Mouse (Mus musculus) midbrain, postnatal 0 days (tissue): ENCODE measurements around the gene Nr0b2. TPM values are rescaled to one million over a fixed set of nuclear protein-coding genes. Genes with fewer than 3 reads are reported as not detected.

Experiments
- ATAC-seq: fragments of 200-750 bp; cut with Nextera tagmentation; 2 replicates; pipeline ENCODE4 v1.8.0; 2017; ENCODE audit warnings: moderate number of reproducible peaks, mild to moderate bottlenecking, moderate TSS enrichment, moderate library complexity; ENCODE audit not compliant: low FRiP score
- DNase-seq: peaks from one replicate; pipeline ENCODE4 v3.0.0-alpha.2; 2015; ENCODE audit warnings: low spot score
- H3K27ac ChIP-seq: fragments of 300-500 bp; sonication (generic); 2 replicates; pipeline ENCODE4 v1.5.1; 2014; ENCODE audit warnings: low read depth, mild to moderate bottlenecking, low read length, mixed read lengths
- H3K27me3 ChIP-seq: fragments of 300-500 bp; sonication (generic); 2 replicates; pipeline ENCODE4 v1.6.1; 2014; ENCODE audit warnings: low read length, control low read depth, mixed read lengths; ENCODE audit not compliant: insufficient read depth
- H3K36me3 ChIP-seq: fragments of 300-500 bp; sonication (generic); 2 replicates; pipeline ENCODE4 v1.6.1; 2014; ENCODE audit warnings: low read length, control low read depth, mixed read lengths; ENCODE audit not compliant: insufficient read depth
- H3K4me1 ChIP-seq: fragments of 300-500 bp; sonication (generic); 2 replicates; pipeline ENCODE4 v1.6.1; 2014; ENCODE audit warnings: mild to moderate bottlenecking, control low read depth, antibody characterized with exemption, low read length, mixed read lengths; ENCODE audit not compliant: insufficient read depth
- H3K4me2 ChIP-seq: fragments of 300-500 bp; sonication (generic); 2 replicates; pipeline ENCODE4 v1.6.1; 2014; ENCODE audit warnings: low read depth, mild to moderate bottlenecking, low read length, mixed read lengths; ENCODE audit not compliant: poor library complexity, severe bottlenecking
- H3K4me3 ChIP-seq: fragments of 300-500 bp; sonication (generic); 2 replicates; pipeline ENCODE4 v1.5.1; 2014; ENCODE audit warnings: low read depth, mild to moderate bottlenecking, low read length, moderate library complexity
- H3K9ac ChIP-seq: fragments of 300-500 bp; sonication (generic); replicated peaks from 2 replicates; pipeline ENCODE4 v1.6.1; 2014; ENCODE audit warnings: mild to moderate bottlenecking, low read length, moderate library complexity, mixed read lengths; ENCODE audit not compliant: poor library complexity, severe bottlenecking
- H3K9me3 ChIP-seq: fragments of 300-500 bp; sonication (generic); 2 replicates; pipeline ENCODE4 v1.6.1; 2016; ENCODE audit warnings: low read length, control low read depth
- CTCF ChIP-seq: IDR thresholded peaks from 2 replicates; pipeline ENCODE4 v1.5.1; 2016; ENCODE audit warnings: antibody characterized with exemption, mild to moderate bottlenecking
- WGBS: fragments of 180-500 bp; shearing (Covaris S2); extraction: QIAGEN DNeasy Blood & Tissue Kit; methylation state at CpG from one replicate; pipeline ENCODE4 v1.1.7; 2014; 5-methylcytosine and 5-hydroxymethylcytosine counted together
- polyA plus RNA-seq: library from polyadenylated mRNA; unstranded; fragments of >200 nt; fragmentation: Nextera tagmentation; extraction: Ambion mirVana; gene quantifications from 2 replicates; pipeline ENCODE4 v1.2.1, GENCODE M21; 2015
- total RNA-seq: library from RNA; depleted of rRNA; stranded (reverse); fragments of >200 nt; gene quantifications from 2 replicates; pipeline ENCODE4 v1.2.3, GENCODE M21; 2014

The Nr0b2 gene
- total and polyA plus RNA-seq, 2 experiments from 2014 or later, result not detected

- H3K27me3 ChIP-seq, result no peaks in the 10 kb centered on the region
- no peak for TF ChIP-seq CTCF
- H3K9ac ChIP-seq, result peak within 1 kb of the TSS; percentile 83
- H3K4me2 ChIP-seq, result peak within 1 kb of the TSS; percentile 100
- peak within 1 kb of the TSS; percentile 92 for H3K27ac ChIP-seq
- no peaks in the 10 kb centered on the region; the same call in 1 of the 2 replicates for H3K4me1 ChIP-seq
- DNase-seq, result peak; percentile 89
- 2% methylated on average over 64 of the region's 65 CpGs for WGBS
- ATAC-seq, result peak; percentile 91
- H3K9me3 ChIP-seq, result no peaks in the 10 kb centered on the region
- peaks cover 48% of the 10 kb centered on the region for H3K36me3 ChIP-seq
- peak within 1 kb of the TSS; percentile 60 for H3K4me3 ChIP-seq
Observed at GRCm38 (mm10) chr4:133584059-133584951, 31.1 kb downstream of the Nr0b2 start, which contains the start of gene Gpn2. TSS of gene Gpn2 (plus strand) at chr4:133584362.

- 32% methylated on average over 7 of the region's 7 CpGs for WGBS
- ATAC-seq, result no peak
Observed at GRCm38 (mm10) chr4:133592570-133592969, 39.4 kb downstream of the Nr0b2 start.

GRCm38 (mm10) chr4:133595538-133595937, 42.4 kb downstream of the Nr0b2 start:
- H3K9me3 ChIP-seq, result no peaks in the 10 kb centered on the region
- no peak overlapping the region for H3K4me3 ChIP-seq
- H3K9ac ChIP-seq, result no peak overlapping the region
- ATAC-seq, result no peak
- peaks cover 6% of the 10 kb centered on the region for H3K36me3 ChIP-seq
- TF ChIP-seq CTCF, result no peak
- WGBS, result 74% methylated on average over 7 of the region's 7 CpGs
- H3K27me3 ChIP-seq, result peaks cover 22% of the 10 kb centered on the region
- H3K27ac ChIP-seq, result no peak overlapping the region
- no peak overlapping the region for H3K4me2 ChIP-seq
- no peaks in the 10 kb centered on the region for H3K4me1 ChIP-seq
- DNase-seq, result no peak

More at GRCm38 (mm10) chr4:133592570-133592969, 39.4 kb downstream of the Nr0b2 start:
- Histone ChIP-seq H3K4me2 (no peak overlapping the region), H3K4me1 (no peaks in the 10 kb centered on the region), H3K9me3 (no peaks in the 10 kb centered on the region), H3K36me3 (peaks cover 28% of the 10 kb centered on the region), H3K4me3 (no peak overlapping the region), H3K27ac (no peak overlapping the region), H3K27me3 (no peaks in the 10 kb centered on the region), H3K9ac (no peak overlapping the region)
- peak; percentile 73 for DNase-seq
- TF ChIP-seq CTCF, result peak; percentile 93

- 84% methylated on average over 6 of the region's 6 CpGs for WGBS
- peaks cover 3% of the 10 kb centered on the region for H3K36me3 ChIP-seq
Observed at GRCm38 (mm10) chr4:133596084-133596483, 42.9 kb downstream of the Nr0b2 start.

GRCm38 (mm10) chr4:133598616-133599015, 45.4 kb downstream of the Nr0b2 start:
- H3K4me1 ChIP-seq, result no peaks in the 10 kb centered on the region
- H3K27me3 ChIP-seq, result peaks cover 40% of the 10 kb centered on the region
- no peak for TF ChIP-seq CTCF
- H3K4me3 ChIP-seq, result no peak overlapping the region
- 57% methylated on average over 4 of the region's 4 CpGs for WGBS
- no peak overlapping the region for H3K9ac ChIP-seq
- DNase-seq, result no peak
- no peak overlapping the region for H3K4me2 ChIP-seq
- H3K27ac ChIP-seq, result no peak overlapping the region
- peaks cover 8% of the 10 kb centered on the region for H3K36me3 ChIP-seq
- no peaks in the 10 kb centered on the region for H3K9me3 ChIP-seq
- ATAC-seq, result no peak

More at GRCm38 (mm10) chr4:133596084-133596483, 42.9 kb downstream of the Nr0b2 start:
- no peak overlapping the region for H3K4me3 ChIP-seq
- no peak overlapping the region for H3K9ac ChIP-seq
- DNase-seq, result no peak
- peaks cover 22% of the 10 kb centered on the region for H3K27me3 ChIP-seq
- H3K4me1 ChIP-seq, result no peaks in the 10 kb centered on the region
- H3K27ac ChIP-seq, result no peak overlapping the region
- no peak overlapping the region for H3K4me2 ChIP-seq
- no peaks in the 10 kb centered on the region for H3K9me3 ChIP-seq
- ATAC-seq, result no peak
- no peak for TF ChIP-seq CTCF

GRCm38 (mm10) chr4:133599116-133599515, 45.9 kb downstream of the Nr0b2 start:
- H3K9me3 ChIP-seq, result no peaks in the 10 kb centered on the region
- no peak overlapping the region for H3K27ac ChIP-seq
- 36% methylated on average over 7 of the region's 7 CpGs for WGBS
- no peaks in the 10 kb centered on the region for H3K4me1 ChIP-seq
- H3K4me2 ChIP-seq, result peak overlapping the region; percentile 66
- H3K4me3 ChIP-seq, result peak overlapping the region; percentile 36
- peaks cover 40% of the 10 kb centered on the region for H3K27me3 ChIP-seq
- DNase-seq (no peak), ATAC-seq (no peak)
- H3K9ac ChIP-seq, result no peak overlapping the region
- no peak for TF ChIP-seq CTCF
- H3K36me3 ChIP-seq, result peaks cover 13% of the 10 kb centered on the region
